Comparison of ENCODE assay signal across 13 mouse cellular contexts in the genomic region with DNA sequence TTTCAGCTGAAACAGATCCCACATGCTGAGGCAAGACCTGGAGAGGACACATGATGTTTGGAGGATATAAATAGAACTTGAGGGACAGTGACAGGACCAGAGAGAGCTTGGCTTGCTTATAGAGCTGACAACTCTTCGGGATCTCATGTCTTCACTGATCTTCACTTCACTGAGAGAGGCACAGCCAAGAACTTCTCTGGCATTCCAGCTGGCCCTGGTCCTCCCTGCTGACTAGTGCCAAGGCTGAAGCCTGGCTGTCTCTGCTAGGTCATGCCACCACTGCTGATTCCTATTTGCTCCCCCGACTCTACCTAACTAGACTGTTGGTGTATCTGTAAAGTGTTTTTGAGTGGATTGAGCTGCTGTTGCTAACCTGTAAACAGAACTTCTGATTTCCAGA.
DNase-seq lines count a peak whose midpoint lies in the region.
"Had no signal": no experiment of that assay in that cellular context is flagged by ENCODE, and none has a peak within 500 bp of the region (broad histone marks: within the 10 kb centered on the region; RNA-seq: fewer than 3 reads in every experiment).

No protein-coding gene starts in this region.

- intact Hi-C loops in gastrocnemius, postnatal 14 days (cut with DNase I; ENCODE audit: low total_unique reads) = no loop called here

- peak; percentile 8 for DNase-seq in adrenal gland, postnatal 14 days
- DNase-seq in adrenal gland, adult 2 months = no peak
- peak; percentile 5 for DNase-seq in gastrocnemius, postnatal 10 days
- no peak for DNase-seq in gastrocnemius, postnatal 14 days
- DNase-seq in heart, adult 8-10 months (ENCODE audit: low spot score) = peak; percentile 26
- no peak for DNase-seq in heart, postnatal 4 days
- DNase-seq in ovary, postnatal 36 days (ENCODE audit: low spot score) = no peak
- DNase-seq: adrenal gland, postnatal 10 days; B cell, adult 2 months; cerebellum, adult 11-12 months; cerebellum, adult 9-11 months; forebrain, postnatal 0 days; kidney, adult 18-20 months had no signal

Comparison
In these comparisons a context has a peak if more than half of its experiments do, and no peak if none do; other contexts are left out.
1. DNase-seq: peak in adrenal gland, postnatal 14 days (single experiment), gastrocnemius, postnatal 10 days (single experiment) and heart, adult 8-10 months (single experiment); none in adrenal gland, adult 2 months (single experiment), gastrocnemius, postnatal 14 days (single experiment), heart, postnatal 4 days (single experiment) and ovary, postnatal 36 days (single experiment).